Mouse (Mus musculus): ENCODE measurements around the gene Eif4a1.

Eif4a1 gene

GRCm38 (mm10) chr11:69698574-69698973, 26.4 kb upstream of the Eif4a1 start:
- DNase-seq: no peak

- no peak for DNase-seq
Observed at GRCm38 (mm10) chr11:69697396-69697795, 25.2 kb upstream of the Eif4a1 start.

GRCm38 (mm10) chr11:69695361-69696181, 23.3 kb upstream of the Eif4a1 start, which contains the start of the genes Tnfsf12 and Tnfsfm13:
Gene Tnfsf12, minus strand, starts transcription at chr11:69695849.
Gene Tnfsfm13, minus strand, starts transcription at chr11:69696098.
- peak; percentile 72 for DNase-seq

GRCm38 (mm10) chr11:69695046-69695360, 22.8 kb upstream of the Eif4a1 start:
- DNase-seq: no peak

- no peak for DNase-seq
Observed at GRCm38 (mm10) chr11:69693421-69693965, 21.3 kb upstream of the Eif4a1 start.

- no peak for DNase-seq
Observed at GRCm38 (mm10) chr11:69692863-69693262, 20.6 kb upstream of the Eif4a1 start.

GRCm38 (mm10) chr11:69692196-69692811, 20.1 kb upstream of the Eif4a1 start:
- DNase-seq: no peak

GRCm38 (mm10) chr11:69689891-69690290, 17.7 kb upstream of the Eif4a1 start:
- DNase-seq: no peak

GRCm38 (mm10) chr11:69687061-69687460, 14.8 kb upstream of the Eif4a1 start:
- DNase-seq: no peak

GRCm38 (mm10) chr11:69686377-69686776, 14.2 kb upstream of the Eif4a1 start:
- DNase-seq: no peak

- DNase-seq: no peak
Observed at GRCm38 (mm10) chr11:69685526-69686148, 13.4 kb upstream of the Eif4a1 start, which contains the start of gene Tnfsf13. Gene Tnfsf13, minus strand, starts transcription at chr11:69685784.

GRCm38 (mm10) chr11:69684936-69685335, 12.7 kb upstream of the Eif4a1 start:
- DNase-seq: no peak

GRCm38 (mm10) chr11:69684128-69684745, 12.0 kb upstream of the Eif4a1 start:
- DNase-seq: no peak

GRCm38 (mm10) chr11:69683576-69683975, 11.4 kb upstream of the Eif4a1 start:
- no peak for DNase-seq

- DNase-seq: peak; percentile 93
Observed at GRCm38 (mm10) chr11:69682840-69683533, 10.8 kb upstream of the Eif4a1 start.

GRCm38 (mm10) chr11:69682209-69682839, 10.1 kb upstream of the Eif4a1 start:
- no peak for DNase-seq

- DNase-seq: peak; percentile 99
Observed at GRCm38 (mm10) chr11:69681314-69682208, 9.3 kb upstream of the Eif4a1 start, which contains the start of gene Senp3. Gene Senp3, minus strand, starts transcription at chr11:69682084.

GRCm38 (mm10) chr11:69680136-69680855, 8.1 kb upstream of the Eif4a1 start:
- no peak for DNase-seq

- DNase-seq: no peak
Observed at GRCm38 (mm10) chr11:69679144-69679543, 6.9 kb upstream of the Eif4a1 start.

- no peak for DNase-seq
Observed at GRCm38 (mm10) chr11:69671726-69672124, 498 bp downstream of the Eif4a1 start.
